Mouse (Mus musculus): ENCODE measurements around the gene Ace2.

DNA sequence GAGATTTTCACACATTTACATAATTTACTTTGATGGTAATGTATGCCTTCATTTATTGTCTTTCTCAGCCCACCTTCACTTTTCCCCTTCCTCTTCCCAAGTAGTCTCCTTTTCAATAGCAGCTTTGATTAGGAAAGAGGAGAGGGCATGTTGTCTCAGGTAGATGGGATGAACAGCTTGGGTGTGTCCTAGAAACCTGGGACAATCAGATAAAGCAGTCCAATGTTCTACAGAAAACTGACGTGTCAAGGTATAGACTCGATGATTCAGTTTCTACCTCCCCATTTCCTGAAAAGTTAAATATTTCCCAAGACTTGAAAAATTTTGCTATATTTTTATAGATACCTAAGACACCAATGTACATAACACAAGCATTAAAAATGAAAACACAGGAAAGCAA is 39.7 kb downstream of the Ace2 start:
- no peak for TF ChIP-seq CTCF (IDR thresholded peaks at IDR 0.05; ENCODE audit: low read depth)
- no peak for TF ChIP-seq EP300 (optimal IDR thresholded peaks at IDR 0.05)

Data from stomach, postnatal 0 days (tissue).